Mouse (Mus musculus): ENCODE measurements around the gene Arhgap44.

Arhgap44 gene

GRCm38 (mm10) chr11:65006047-65006446, 156.7 kb downstream of the Arhgap44 start:
- no peak for DNase-seq (ENCODE audit: low spot score)

- DNase-seq (ENCODE audit: low spot score): no peak
These were observed 157.9 kb downstream of the Arhgap44 start for GRCm38 (mm10) chr11:65004836-65005235.

- no peak for DNase-seq (ENCODE audit: low spot score)
These were observed 159.2 kb downstream of the Arhgap44 start for GRCm38 (mm10) chr11:65003611-65004010.

- DNase-seq (ENCODE audit: low spot score): no peak
These were observed 161.0 kb downstream of the Arhgap44 start for GRCm38 (mm10) chr11:65001729-65002128.

GRCm38 (mm10) chr11:64999685-65000084, 163.1 kb downstream of the Arhgap44 start:
- no peak for DNase-seq (ENCODE audit: low spot score)

GRCm38 (mm10) chr11:64998439-64998838, 164.3 kb downstream of the Arhgap44 start:
- no peak for DNase-seq (ENCODE audit: low spot score)

GRCm38 (mm10) chr11:64988556-64988955, 174.2 kb downstream of the Arhgap44 start:
- DNase-seq (ENCODE audit: low spot score): no peak

GRCm38 (mm10) chr11:64979489-64979845, 183.3 kb downstream of the Arhgap44 start:
- DNase-seq (ENCODE audit: low spot score): no peak

- peak; percentile 98 for DNase-seq (ENCODE audit: low spot score)
These were observed 183.9 kb downstream of the Arhgap44 start, which contains the start of gene Elac2 for GRCm38 (mm10) chr11:64978720-64979488. Gene Elac2, plus strand, starts transcription at chr11:64979038.

- DNase-seq (ENCODE audit: low spot score): no peak
These were observed 190.3 kb downstream of the Arhgap44 start for GRCm38 (mm10) chr11:64972418-64972817.

GRCm38 (mm10) chr11:64971471-64971988, 191.2 kb downstream of the Arhgap44 start:
- no peak for DNase-seq (ENCODE audit: low spot score)

- DNase-seq (ENCODE audit: low spot score): no peak
These were observed 193.8 kb downstream of the Arhgap44 start for GRCm38 (mm10) chr11:64968939-64969342.

- peak; percentile 84 for DNase-seq (ENCODE audit: low spot score)
These were observed 194.3 kb downstream of the Arhgap44 start for GRCm38 (mm10) chr11:64968507-64968906.

- no peak for DNase-seq (ENCODE audit: low spot score)
These were observed 200.1 kb downstream of the Arhgap44 start for GRCm38 (mm10) chr11:64962629-64963028.

- DNase-seq (ENCODE audit: low spot score): no peak
These were observed 205.6 kb downstream of the Arhgap44 start for GRCm38 (mm10) chr11:64956962-64957729.

Measured in adipocyte (in vitro differentiated cells).